In the genomic region with DNA sequence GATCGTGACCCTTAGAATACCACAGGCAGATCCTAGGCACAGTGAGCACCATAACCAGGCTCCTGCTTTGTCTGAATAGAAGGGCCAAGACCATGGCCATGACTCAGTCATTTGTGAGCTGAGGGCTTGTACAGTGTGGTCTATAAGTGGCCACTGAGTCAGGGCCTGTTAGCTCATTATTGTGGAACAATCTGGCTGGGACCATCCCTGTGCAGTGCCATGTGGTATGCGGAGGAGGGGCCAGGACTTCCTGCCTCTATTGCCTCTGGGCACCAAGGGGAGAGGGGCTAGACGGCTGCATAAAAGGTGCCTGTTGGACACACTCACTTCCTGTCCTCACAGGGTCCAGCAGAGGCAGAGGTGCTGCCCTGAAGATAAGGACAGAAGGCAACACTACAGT, we compare ENCODE assay signal across 12 mouse cellular contexts. TPM values are rescaled to one million over a fixed set of nuclear protein-coding genes. Genes with fewer than 3 reads are reported as not detected.
DNase-seq lines count a peak whose midpoint lies in the region; ATAC-seq and TF ChIP-seq lines count a peak whose summit lies in the region.
"Had no signal": no experiment of that assay in that cellular context is flagged by ENCODE, and none has a peak within 500 bp of the region (broad histone marks: within the 10 kb centered on the region; RNA-seq: fewer than 3 reads in every experiment).

No protein-coding gene starts in this region.

- H3K4me3 ChIP-seq in kidney, postnatal 0 days (replicated peaks; ENCODE audit: low read depth, low read length): no peak overlapping the region
- H3K4me3 ChIP-seq in intestine, postnatal 0 days (ENCODE audit: low read depth, low read length): no peak overlapping the region
- H3K4me3 ChIP-seq: stomach, embryonic 15.5 days had no signal

- H3K9me3 ChIP-seq in kidney, postnatal 0 days (replicated peaks; ENCODE audit: low read length): no peaks in the 10 kb centered on the region
- no peaks in the 10 kb centered on the region for H3K9me3 ChIP-seq in intestine, postnatal 0 days (ENCODE audit: control insufficient read depth)
- H3K9me3 ChIP-seq: G1E; stomach, embryonic 15.5 days had no signal

- 56% methylated on average over 3 of the region's 3 CpGs for WGBS in kidney, postnatal 0 days
- WGBS in intestine, postnatal 0 days: 71% methylated on average over 3 of the region's 3 CpGs

- H3K4me1 ChIP-seq in kidney, postnatal 0 days (replicated peaks; ENCODE audit: insufficient read depth, low read length): no peaks in the 10 kb centered on the region
- no peaks in the 10 kb centered on the region for H3K4me1 ChIP-seq in intestine, postnatal 0 days (replicated peaks; ENCODE audit: control insufficient read depth, insufficient read depth, low read length)
- H3K4me1 ChIP-seq: stomach, embryonic 15.5 days had no signal

- H3K27ac ChIP-seq in kidney, postnatal 0 days: no peak overlapping the region
- peak overlapping the region; percentile 28; the same call in 1 of the 2 replicates for H3K27ac ChIP-seq in intestine, postnatal 0 days (ENCODE audit: low read depth, low read length)
- H3K27ac ChIP-seq: stomach, embryonic 15.5 days had no signal

- TF ChIP-seq CTCF in kidney, postnatal 0 days (IDR thresholded peaks at IDR 0.05; ENCODE audit: low read depth): no peak
- TF ChIP-seq CTCF in intestine, postnatal 0 days (IDR thresholded peaks at IDR 0.05; ENCODE audit: low read depth): no peak

- H3K4me2 ChIP-seq in kidney, postnatal 0 days (ENCODE audit: low read length): no peak overlapping the region
- H3K4me2 ChIP-seq in intestine, postnatal 0 days (replicated peaks; ENCODE audit: low read depth): no peak overlapping the region
- H3K4me2 ChIP-seq: stomach, embryonic 15.5 days had no signal

- H3K27me3 ChIP-seq in kidney, postnatal 0 days (ENCODE audit: insufficient read depth, low read length): no peaks in the 10 kb centered on the region
- H3K27me3 ChIP-seq in intestine, postnatal 0 days (replicated peaks; ENCODE audit: control insufficient read depth, insufficient read depth, low read length): no peaks in the 10 kb centered on the region
- H3K27me3 ChIP-seq: stomach, embryonic 15.5 days had no signal

- ATAC-seq in kidney, postnatal 0 days (replicated peaks; ENCODE audit: low FRiP score, low read depth): 0 out of 2 replicates have a peak, but pooled peaks have one; percentile 37
- ATAC-seq in intestine, postnatal 0 days: no peak

- H3K36me3 ChIP-seq in kidney, postnatal 0 days (ENCODE audit: insufficient read depth, low read length): peaks cover 75% of the 10 kb centered on the region
- peaks cover 71% of the 10 kb centered on the region for H3K36me3 ChIP-seq in intestine, postnatal 0 days (ENCODE audit: control insufficient read depth, insufficient read depth)

- no peak for DNase-seq in kidney, postnatal 0 days (ENCODE audit: low spot score)
- no peak for DNase-seq in kidney, adult 18-20 months
- peak; percentile 81 for DNase-seq in 416B (ENCODE audit: low read depth)
- peak; percentile 71 for DNase-seq in Muller cell, postnatal 12 days (ENCODE audit: inconsistent ontology term)
- no peak for DNase-seq in layer of hippocampus, adult 11-12 months (ENCODE audit: low spot score)
- no peak for DNase-seq in adrenal gland, postnatal 14 days
- DNase-seq: gastrocnemius, postnatal 10 days; lung, adult 18-20 months; right cerebral cortex, postnatal 25 days had no signal

- H3K9ac ChIP-seq in kidney, postnatal 0 days (ENCODE audit: low read depth, low read length): no peak overlapping the region
- H3K9ac ChIP-seq in intestine, postnatal 0 days (ENCODE audit: low read depth, low read length): no peak overlapping the region
- H3K9ac ChIP-seq: stomach, embryonic 15.5 days had no signal

RNA-seq across cellular contexts. Expression of gene Psma7, which starts 8.3 kb away (rescaled TPM):
- 641 and 676 TPM in 2 replicates for polyA plus RNA-seq in kidney, postnatal 0 days (2015; fragmentation: Nextera tagmentation; extraction: Ambion mirVana)
- polyA plus RNA-seq in intestine, postnatal 0 days (2015; fragmentation: Nextera tagmentation; extraction: Ambion mirVana): 423 and 444 TPM in 2 replicates
- 225 and 229 TPM in 2 replicates for total RNA-seq in adrenal gland, postnatal 14 days (2021)

RNA-seq across cellular contexts. Expression of gene Ss18l1, which starts 8.4 kb away (rescaled TPM):
- polyA plus RNA-seq in kidney, postnatal 0 days (2015; fragmentation: Nextera tagmentation; extraction: Ambion mirVana): 3.9 and 4.2 TPM in 2 replicates
- polyA plus RNA-seq in intestine, postnatal 0 days (2015; fragmentation: Nextera tagmentation; extraction: Ambion mirVana): 1.2 and 1.3 TPM in 2 replicates
- 7.0 and 7.5 TPM in 2 replicates for total RNA-seq in adrenal gland, postnatal 14 days (2021)

RNA-seq across cellular contexts. Expression of gene Lsm14b, which starts 9.2 kb away (rescaled TPM):
- polyA plus RNA-seq in kidney, postnatal 0 days (2015; fragmentation: Nextera tagmentation; extraction: Ambion mirVana): 9.3 and 10.4 TPM in 2 replicates
- 3.2 and 3.7 TPM in 2 replicates for polyA plus RNA-seq in intestine, postnatal 0 days (2015; fragmentation: Nextera tagmentation; extraction: Ambion mirVana)
- total RNA-seq in adrenal gland, postnatal 14 days (2021): 36.0 and 36.8 TPM in 2 replicates

RNA-seq across cellular contexts. Expression of gene Mtg2, which starts 36.4 kb away (rescaled TPM):
- 18.6 and 19.3 TPM in 2 replicates for polyA plus RNA-seq in kidney, postnatal 0 days (2015; fragmentation: Nextera tagmentation; extraction: Ambion mirVana)
- polyA plus RNA-seq in intestine, postnatal 0 days (2015; fragmentation: Nextera tagmentation; extraction: Ambion mirVana): 9.8 and 11.1 TPM in 2 replicates
- total RNA-seq in adrenal gland, postnatal 14 days (2021): 14.6 and 17.9 TPM in 2 replicates

RNA-seq across cellular contexts. Expression of gene Taf4, which starts 57.5 kb away (rescaled TPM):
- 3.3 and 3.5 TPM in 2 replicates for polyA plus RNA-seq in kidney, postnatal 0 days (2015; fragmentation: Nextera tagmentation; extraction: Ambion mirVana)
- 2.3 and 3.0 TPM in 2 replicates for polyA plus RNA-seq in intestine, postnatal 0 days (2015; fragmentation: Nextera tagmentation; extraction: Ambion mirVana)
- total RNA-seq in adrenal gland, postnatal 14 days (2021): 20.7 and 21.6 TPM in 2 replicates

Comparison
In these comparisons a context has a peak if more than half of its experiments do, and no peak if none do; other contexts are left out.
1. DNase-seq: peak in 416B (single experiment) and Muller cell, postnatal 12 days (single experiment); none in kidney, postnatal 0 days (single experiment), kidney, adult 18-20 months (single experiment), layer of hippocampus, adult 11-12 months (single experiment) and adrenal gland, postnatal 14 days (single experiment).